Mouse (Mus musculus): Measurements from ENCODE around the gene Tfip11. TPM values are rescaled to one million over a fixed set of nuclear protein-coding genes. Genes with fewer than 3 reads are reported as not detected.

Tfip11 gene
- polyA plus RNA-seq, 1 experiment = 31.6 TPM

GRCm38 (mm10) chr5:112298226-112298988 is 27.8 kb upstream of the Tfip11 start:
- Histone ChIP-seq H3K27me3 (ENCODE audit: control insufficient read depth, insufficient read depth, low read length) (no peaks in the 10 kb centered on the region), H3K4me1 (ENCODE audit: control insufficient read depth, insufficient read depth, low read length) (no peaks in the 10 kb centered on the region; the same call in 1 of the 2 replicates), H3K36me3 (ENCODE audit: control insufficient read depth, insufficient read depth, low read length) (no peaks in the 10 kb centered on the region), H3K4me3 (ENCODE audit: control insufficient read depth, low read depth, low read length) (no peak overlapping the region), H3K27ac (ENCODE audit: control insufficient read depth, insufficient read depth, low read depth, low read length) (no peak overlapping the region)
- TF ChIP-seq CTCF (IDR thresholded peaks at IDR 0.05; ENCODE audit: control insufficient read depth, insufficient read depth, insufficient replicate concordance, low read depth, low read length) (no peak), POLR2A (IDR thresholded peaks at IDR 0.05; ENCODE audit: control insufficient read depth, low read depth, low read length) (no peak)

DNA sequence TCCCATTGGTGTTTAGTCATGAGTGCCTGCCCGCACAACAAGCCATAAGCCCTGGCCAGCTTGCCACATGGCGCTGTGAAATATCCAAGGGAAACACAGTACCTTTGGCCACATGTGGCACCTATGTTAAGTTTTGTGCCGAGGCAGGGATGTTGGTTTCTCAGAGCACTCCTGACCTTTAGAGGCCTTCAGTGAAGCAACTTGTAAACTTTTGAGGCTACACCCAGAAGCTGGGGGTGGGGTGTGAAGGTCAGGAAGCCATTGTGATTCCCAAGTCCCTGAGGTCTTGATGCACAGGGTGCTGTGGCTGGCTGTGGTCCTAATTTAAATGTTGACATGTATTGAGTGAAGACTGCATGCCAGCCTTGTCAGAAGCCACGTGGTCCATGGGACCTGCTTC is 26.8 kb upstream of the Tfip11 start:
- Histone ChIP-seq H3K4me1 (ENCODE audit: control insufficient read depth, insufficient read depth, low read length) (no peaks in the 10 kb centered on the region; the same call in 1 of the 2 replicates), H3K27ac (ENCODE audit: control insufficient read depth, insufficient read depth, low read depth, low read length) (no peak overlapping the region)
- TF ChIP-seq CTCF (IDR thresholded peaks at IDR 0.05; ENCODE audit: control insufficient read depth, insufficient read depth, insufficient replicate concordance, low read depth, low read length) = no peak

GRCm38 (mm10) chr5:112300112-112300511 is 26.0 kb upstream of the Tfip11 start:
- TF ChIP-seq POLR2A (IDR thresholded peaks at IDR 0.05; ENCODE audit: control insufficient read depth, low read depth, low read length) (no peak), CTCF (IDR thresholded peaks at IDR 0.05; ENCODE audit: control insufficient read depth, insufficient read depth, insufficient replicate concordance, low read depth, low read length) (no peak)
- Histone ChIP-seq H3K4me3 (ENCODE audit: control insufficient read depth, low read depth, low read length) (no peak overlapping the region), H3K36me3 (ENCODE audit: control insufficient read depth, insufficient read depth, low read length) (no peaks in the 10 kb centered on the region), H3K27ac (ENCODE audit: control insufficient read depth, insufficient read depth, low read depth, low read length) (no peak overlapping the region), H3K4me1 (ENCODE audit: control insufficient read depth, insufficient read depth, low read length) (no peaks in the 10 kb centered on the region; the same call in 1 of the 2 replicates), H3K27me3 (ENCODE audit: control insufficient read depth, insufficient read depth, low read length) (no peaks in the 10 kb centered on the region)

More for the DNA sequence above, 26.8 kb upstream of the Tfip11 start:
- Histone ChIP-seq H3K4me3 (ENCODE audit: control insufficient read depth, low read depth, low read length) (no peak overlapping the region), H3K27me3 (ENCODE audit: control insufficient read depth, insufficient read depth, low read length) (no peaks in the 10 kb centered on the region), H3K36me3 (ENCODE audit: control insufficient read depth, insufficient read depth, low read length) (no peaks in the 10 kb centered on the region)

DNA sequence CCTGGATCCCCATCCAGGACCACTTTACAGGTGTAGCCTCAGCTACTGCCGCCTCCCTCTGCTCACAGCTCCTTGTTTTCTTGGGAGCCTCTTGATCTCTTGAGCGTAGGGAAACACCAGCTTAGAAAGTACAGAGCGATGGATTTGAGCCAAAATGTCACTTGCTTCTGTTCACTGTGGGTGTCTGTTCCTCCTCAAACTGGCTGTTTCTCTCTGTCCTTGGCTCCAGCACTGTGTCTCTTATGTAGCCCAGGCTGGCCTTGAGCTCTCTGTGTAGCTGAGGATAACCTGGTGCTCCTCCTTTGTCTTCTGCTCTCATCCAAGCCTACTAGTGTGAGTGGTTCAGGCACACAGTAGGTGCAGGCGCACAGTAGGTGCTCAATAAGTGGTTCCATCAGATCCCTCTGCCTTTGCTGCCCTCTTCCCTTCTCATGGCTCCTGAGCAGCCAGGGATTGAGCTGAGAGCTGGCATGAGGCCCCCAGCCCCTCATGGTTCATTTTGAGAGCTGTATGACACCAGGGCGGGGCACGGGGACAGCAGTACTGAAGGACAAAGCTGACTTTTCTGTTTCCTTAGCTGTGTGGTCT is 25.3 kb upstream of the Tfip11 start:
- Histone ChIP-seq H3K36me3 (ENCODE audit: control insufficient read depth, insufficient read depth, low read length) (no peaks in the 10 kb centered on the region), H3K4me1 (ENCODE audit: control insufficient read depth, insufficient read depth, low read length) (no peaks in the 10 kb centered on the region; the same call in 1 of the 2 replicates), H3K27ac (ENCODE audit: control insufficient read depth, insufficient read depth, low read depth, low read length) (no peak overlapping the region), H3K27me3 (ENCODE audit: control insufficient read depth, insufficient read depth, low read length) (no peaks in the 10 kb centered on the region), H3K4me3 (ENCODE audit: control insufficient read depth, low read depth, low read length) (no peak overlapping the region)
- TF ChIP-seq CTCF (IDR thresholded peaks at IDR 0.05; ENCODE audit: control insufficient read depth, insufficient read depth, insufficient replicate concordance, low read depth, low read length) (no peak), POLR2A (IDR thresholded peaks at IDR 0.05; ENCODE audit: control insufficient read depth, low read depth, low read length) (no peak)

- Histone ChIP-seq H3K27me3 (ENCODE audit: control insufficient read depth, insufficient read depth, low read length) (no peaks in the 10 kb centered on the region), H3K36me3 (ENCODE audit: control insufficient read depth, insufficient read depth, low read length) (no peaks in the 10 kb centered on the region), H3K4me3 (ENCODE audit: control insufficient read depth, low read depth, low read length) (no peak overlapping the region), H3K4me1 (ENCODE audit: control insufficient read depth, insufficient read depth, low read length) (no peaks in the 10 kb centered on the region; the same call in 1 of the 2 replicates), H3K27ac (ENCODE audit: control insufficient read depth, insufficient read depth, low read depth, low read length) (no peak overlapping the region)
- TF ChIP-seq POLR2A (IDR thresholded peaks at IDR 0.05; ENCODE audit: control insufficient read depth, low read depth, low read length) = no peak
- no peak for TF ChIP-seq CTCF (IDR thresholded peaks at IDR 0.05; ENCODE audit: control insufficient read depth, insufficient read depth, insufficient replicate concordance, low read depth, low read length)
Measured at GRCm38 (mm10) chr5:112301694-112302093, 24.5 kb upstream of the Tfip11 start.

DNA sequence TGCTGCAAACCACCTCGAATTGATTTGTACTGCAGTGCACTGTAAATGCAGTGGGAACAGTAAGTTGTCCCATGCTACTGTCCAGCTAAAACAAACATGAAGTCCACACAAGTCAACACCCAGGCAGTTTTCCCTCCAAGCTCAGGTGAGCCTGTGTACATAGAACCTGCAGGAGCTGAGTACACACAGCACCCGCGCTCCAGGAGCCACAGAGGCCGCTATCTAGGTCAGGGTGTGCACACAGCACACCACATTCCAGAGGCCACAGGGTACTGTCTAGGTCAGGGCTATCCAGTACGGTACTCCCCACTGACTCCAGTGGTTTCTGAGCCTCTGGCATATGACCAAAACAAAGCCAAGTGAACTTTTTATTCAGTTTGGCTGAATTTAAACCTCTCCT is 23.8 kb upstream of the Tfip11 start:
- no peaks in the 10 kb centered on the region for H3K4me1 ChIP-seq (ENCODE audit: control insufficient read depth, insufficient read depth, low read length)
- no peak overlapping the region for H3K4me3 ChIP-seq (ENCODE audit: control insufficient read depth, low read depth, low read length)
- H3K36me3 ChIP-seq (ENCODE audit: control insufficient read depth, insufficient read depth, low read length) = no peaks in the 10 kb centered on the region
- H3K27ac ChIP-seq (ENCODE audit: control insufficient read depth, insufficient read depth, low read depth, low read length) = no peak overlapping the region
- TF ChIP-seq CTCF (IDR thresholded peaks at IDR 0.05; ENCODE audit: control insufficient read depth, insufficient read depth, insufficient replicate concordance, low read depth, low read length) (no peak), POLR2A (IDR thresholded peaks at IDR 0.05; ENCODE audit: control insufficient read depth, low read depth, low read length) (no peak)
- H3K27me3 ChIP-seq (ENCODE audit: control insufficient read depth, insufficient read depth, low read length) = no peaks in the 10 kb centered on the region

DNA sequence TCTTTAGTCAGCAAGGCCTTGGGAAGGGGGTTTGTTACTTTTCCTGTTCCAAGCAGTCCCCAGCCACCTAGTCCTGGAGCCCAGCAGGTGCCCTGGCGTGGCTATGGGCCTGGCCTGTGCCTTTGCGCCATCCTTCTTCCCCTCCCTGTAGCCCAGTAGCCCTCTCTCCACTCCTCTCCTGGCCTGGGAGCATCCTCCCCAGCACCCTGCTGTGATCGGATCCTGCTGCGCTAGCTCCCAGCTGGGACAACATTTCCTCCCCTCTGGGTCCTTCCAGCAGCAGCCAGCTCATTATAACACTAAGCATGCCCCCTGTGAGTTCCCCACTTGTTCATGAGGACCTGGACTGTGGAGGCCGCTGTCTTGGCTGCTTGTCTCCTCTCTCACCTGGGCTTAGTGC is 20.3 kb upstream of the Tfip11 start:
- H3K27ac ChIP-seq (ENCODE audit: control insufficient read depth, insufficient read depth, low read depth, low read length) = no peak overlapping the region
- H3K36me3 ChIP-seq (ENCODE audit: control insufficient read depth, insufficient read depth, low read length) = no peaks in the 10 kb centered on the region
- H3K4me3 ChIP-seq (ENCODE audit: control insufficient read depth, low read depth, low read length) = no peak overlapping the region
- TF ChIP-seq POLR2A (IDR thresholded peaks at IDR 0.05; ENCODE audit: control insufficient read depth, low read depth, low read length) (no peak), CTCF (IDR thresholded peaks at IDR 0.05; ENCODE audit: control insufficient read depth, insufficient read depth, insufficient replicate concordance, low read depth, low read length) (no peak)
- H3K4me1 ChIP-seq (ENCODE audit: control insufficient read depth, insufficient read depth, low read length) = no peaks in the 10 kb centered on the region
- no peaks in the 10 kb centered on the region for H3K27me3 ChIP-seq (ENCODE audit: control insufficient read depth, insufficient read depth, low read length)
